Mouse (Mus musculus) kidney, postnatal 4 days (tissue): ENCODE measurements at regions not wholly inside any gene's neighbourhood (a gene's known extent, or its start where the extent isn't known, plus 50 kb on each side); places are given as distances from the start of the nearest gene placed in this dataset.

Experiments used
- DNase-seq, 2 experiments: peaks; one replicate each; pipeline ENCODE4 v3.0.0; 2021; ENCODE audit warnings: mixed read lengths in 2 of 2

GRCm38 (mm10) chr3:155994044-155994443, 567.5 kb upstream of the Negr1 start:
- no peak for DNase-seq

- DNase-seq: no peak
These were observed 543.8 kb upstream of the Negr1 start for GRCm38 (mm10) chr3:156017676-156018230.

GRCm38 (mm10) chr3:156028602-156029188, 532.9 kb upstream of the Negr1 start:
- DNase-seq: no peak

GRCm38 (mm10) chr3:156070257-156070656, 491.3 kb upstream of the Negr1 start:
- DNase-seq: no peak

GRCm38 (mm10) chr3:156082268-156082667, 479.3 kb upstream of the Negr1 start:
- DNase-seq: peak; percentile 3 to 9

GRCm38 (mm10) chr3:156093689-156094088, 467.9 kb upstream of the Negr1 start:
- no peak for DNase-seq

- DNase-seq: no peak
These were observed 466.6 kb upstream of the Negr1 start for GRCm38 (mm10) chr3:156094990-156095389.

- DNase-seq: no peak
These were observed 455.8 kb upstream of the Negr1 start for GRCm38 (mm10) chr3:156105788-156106187.

- DNase-seq: no peak
These were observed 441.3 kb upstream of the Negr1 start for GRCm38 (mm10) chr3:156120341-156120740.

GRCm38 (mm10) chr3:156131598-156131997, 430.0 kb upstream of the Negr1 start:
- no peak for DNase-seq

GRCm38 (mm10) chr3:156141355-156141754, 420.2 kb upstream of the Negr1 start:
- peak in 1 of 2 experiments; percentile 2 for DNase-seq

- DNase-seq: no peak
These were observed 412.3 kb upstream of the Negr1 start for GRCm38 (mm10) chr3:156149322-156149721.

GRCm38 (mm10) chr3:156170076-156170475, 391.5 kb upstream of the Negr1 start:
- no peak for DNase-seq

GRCm38 (mm10) chr3:156198688-156199087, 362.9 kb upstream of the Negr1 start:
- DNase-seq: no peak

- no peak for DNase-seq
These were observed 361.7 kb upstream of the Negr1 start for GRCm38 (mm10) chr3:156199749-156200467.

GRCm38 (mm10) chr3:156205246-156205645, 356.3 kb upstream of the Negr1 start:
- no peak for DNase-seq

- no peak for DNase-seq
These were observed 353.2 kb upstream of the Negr1 start for GRCm38 (mm10) chr3:156208420-156208819.

- no peak for DNase-seq
These were observed 350.8 kb upstream of the Negr1 start for GRCm38 (mm10) chr3:156210827-156211226.

- no peak for DNase-seq
These were observed 346.8 kb upstream of the Negr1 start for GRCm38 (mm10) chr3:156214823-156215222.

GRCm38 (mm10) chr3:156232111-156232510, 329.5 kb upstream of the Negr1 start:
- no peak for DNase-seq

GRCm38 (mm10) chr3:156235955-156236354, 325.6 kb upstream of the Negr1 start:
- DNase-seq: no peak

GRCm38 (mm10) chr3:156252256-156252861, 309.2 kb upstream of the Negr1 start:
- no peak for DNase-seq

- DNase-seq: no peak
These were observed 308.2 kb upstream of the Negr1 start for GRCm38 (mm10) chr3:156253172-156253934.
